Mouse (Mus musculus) E14TG2a.4 (cell line): ENCODE results near the gene Clta.

Source experiments
- CTCF ChIP-seq: conservative IDR thresholded peaks from 2 replicates; pipeline ENCODE4 v1.5.1; 2014; ENCODE audit warnings: low read length
- NANOG ChIP-seq: IDR thresholded peaks from 2 replicates; pipeline ENCODE4 v1.6.1; 2014; ENCODE audit warnings: borderline replicate concordance, low read length, mixed read lengths
- POU5F1 ChIP-seq: IDR thresholded peaks from 2 replicates; pipeline ENCODE4 v1.6.1; 2014; ENCODE audit warnings: low read length, borderline replicate concordance

GRCm38 (mm10) chr4:43984326-43984725, 19.9 kb upstream of the Clta start:
- TF ChIP-seq CTCF (no peak), POU5F1 (no peak), NANOG (no peak)
